ENCODE assay signal across 12 mouse cellular contexts in the genomic region with DNA sequence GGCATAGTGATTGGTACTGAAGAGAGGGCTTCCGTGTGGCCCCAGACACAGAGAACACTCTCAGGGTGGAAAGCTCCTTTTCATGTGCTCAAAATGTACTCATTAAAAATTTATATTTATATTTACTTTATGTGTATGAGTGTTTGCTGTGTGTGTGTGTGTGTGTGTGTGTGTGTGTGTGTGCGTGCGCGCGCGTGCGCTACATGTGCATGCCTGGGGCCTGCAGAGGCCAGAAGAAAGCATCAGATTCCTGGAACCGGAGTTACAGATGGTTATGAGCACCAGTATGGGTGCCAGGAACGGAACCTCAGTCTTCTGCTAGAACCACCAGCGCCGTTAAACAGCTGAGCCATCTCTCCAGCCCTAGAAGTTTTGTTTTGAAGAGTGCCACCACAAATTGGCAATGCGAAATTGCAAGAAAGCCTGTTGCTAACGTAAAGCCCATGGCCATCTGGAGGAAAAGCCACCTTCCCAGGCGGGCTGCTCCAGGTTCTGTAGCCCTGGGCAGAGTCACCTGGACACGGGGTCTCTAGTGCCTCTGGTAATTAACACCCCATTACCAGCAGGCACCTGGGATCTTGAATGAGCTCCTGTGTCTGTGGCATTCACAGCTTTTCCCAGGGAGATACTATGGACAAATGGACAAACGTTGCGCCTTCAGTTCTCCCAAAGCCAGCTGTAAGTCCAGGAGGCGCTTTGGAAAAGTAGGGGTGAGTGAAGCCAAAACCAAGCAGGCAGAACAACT. TPM values are rescaled to one million over a fixed set of nuclear protein-coding genes. Genes with fewer than 3 reads are reported as not detected.
A peak's percentile ranks its signal among the peaks of the same experiment; 100 is the strongest.
DNase-seq lines count a peak whose midpoint lies in the region; ATAC-seq and TF ChIP-seq lines count a peak whose summit lies in the region.
"Had no signal": no experiment of that assay in that cellular context is flagged by ENCODE, and none has a peak within 500 bp of the region (broad histone marks: within the 10 kb centered on the region; RNA-seq: fewer than 3 reads in every experiment).

No protein-coding gene starts in this region.

- no peak overlapping the region for H3K27ac ChIP-seq in hindbrain, embryonic 12.5 days
- H3K27ac ChIP-seq in hindbrain, embryonic 10.5 days = no peak overlapping the region
- no peak overlapping the region for H3K27ac ChIP-seq in limb, embryonic 14.5 days (replicated peaks; ENCODE audit: low read depth, low read length)
- no peak overlapping the region for H3K27ac ChIP-seq in intestine, embryonic 15.5 days
- no peak overlapping the region for H3K27ac ChIP-seq in cerebellum, adult 2 months (ENCODE audit: insufficient read depth, low read length)
- H3K27ac ChIP-seq: forebrain, embryonic 12.5 days; midbrain, embryonic 15.5 days had no signal

- peaks cover 3% of the 10 kb centered on the region; the same call in 1 of the 2 replicates for H3K4me1 ChIP-seq in hindbrain, embryonic 12.5 days
- H3K4me1 ChIP-seq in hindbrain, embryonic 10.5 days (replicated peaks) = peaks cover 21% of the 10 kb centered on the region
- H3K4me1 ChIP-seq in limb, embryonic 14.5 days (ENCODE audit: control insufficient read depth, insufficient read depth, low read length) = peaks cover 22% of the 10 kb centered on the region
- H3K4me1 ChIP-seq in intestine, embryonic 15.5 days (replicated peaks) = 0 out of 2 replicates have a peak, but pooled peaks cover 4% of the 10 kb centered on the region
- no peaks in the 10 kb centered on the region for H3K4me1 ChIP-seq in cerebellum, adult 2 months (ENCODE audit: control insufficient read depth, insufficient read depth, low read length)
- H3K4me1 ChIP-seq: forebrain, embryonic 12.5 days; midbrain, embryonic 15.5 days had no signal

- H3K36me3 ChIP-seq in hindbrain, embryonic 12.5 days = no peaks in the 10 kb centered on the region
- no peaks in the 10 kb centered on the region for H3K36me3 ChIP-seq in hindbrain, embryonic 10.5 days
- no peaks in the 10 kb centered on the region for H3K36me3 ChIP-seq in limb, embryonic 14.5 days (ENCODE audit: control insufficient read depth, insufficient read depth, low read length)
- H3K36me3 ChIP-seq in intestine, embryonic 15.5 days = no peaks in the 10 kb centered on the region
- H3K36me3 ChIP-seq: forebrain, embryonic 12.5 days; midbrain, embryonic 15.5 days had no signal

- no peak for DNase-seq in hindbrain, embryonic 10.5 days (ENCODE audit: low spot score)
- peak; percentile 30 for DNase-seq in thymus, postnatal 0 days (ENCODE audit: low spot score)
- DNase-seq in thymus, postnatal 25 days = no peak
- DNase-seq in limb, embryonic 14.5 days (ENCODE audit: low spot score) = no peak
- DNase-seq in cerebellum, adult 2 months = no peak
- DNase-seq: cerebellum, adult 9-10 months; gastrocnemius, postnatal 36 days had no signal

- no peaks in the 10 kb centered on the region for H3K27me3 ChIP-seq in hindbrain, embryonic 12.5 days
- H3K27me3 ChIP-seq in hindbrain, embryonic 10.5 days (ENCODE audit: insufficient read depth, poor library complexity, severe bottlenecking) = peaks cover 3% of the 10 kb centered on the region; the same call in 1 of the 2 replicates
- no peaks in the 10 kb centered on the region for H3K27me3 ChIP-seq in limb, embryonic 14.5 days (ENCODE audit: control insufficient read depth, insufficient read depth, low read length)
- no peaks in the 10 kb centered on the region for H3K27me3 ChIP-seq in intestine, embryonic 15.5 days (replicated peaks)
- H3K27me3 ChIP-seq in cerebellum, adult 2 months (ENCODE audit: control insufficient read depth, insufficient read depth, low read length) = no peaks in the 10 kb centered on the region
- H3K27me3 ChIP-seq: forebrain, embryonic 12.5 days; midbrain, embryonic 15.5 days had no signal

- no peak overlapping the region for H3K4me3 ChIP-seq in hindbrain, embryonic 12.5 days
- no peak overlapping the region for H3K4me3 ChIP-seq in hindbrain, embryonic 10.5 days
- H3K4me3 ChIP-seq in limb, embryonic 14.5 days (replicated peaks; ENCODE audit: low read length) = peak overlapping the region; percentile 6; the same call in 1 of the 2 replicates
- no peak overlapping the region for H3K4me3 ChIP-seq in intestine, embryonic 15.5 days (replicated peaks)
- no peak overlapping the region for H3K4me3 ChIP-seq in cerebellum, adult 2 months (replicated peaks; ENCODE audit: insufficient read depth, low read depth, low read length)
- H3K4me3 ChIP-seq: forebrain, embryonic 12.5 days; midbrain, embryonic 15.5 days had no signal

- 0 out of 2 replicates have a peak overlapping the region, but pooled peaks have one; percentile 4 for H3K4me2 ChIP-seq in hindbrain, embryonic 12.5 days (replicated peaks)
- H3K4me2 ChIP-seq in limb, embryonic 14.5 days (replicated peaks; ENCODE audit: low read depth, low read length, severe bottlenecking) = peak overlapping the region; percentile 40
- H3K4me2 ChIP-seq in intestine, embryonic 15.5 days (replicated peaks) = no peak overlapping the region
- H3K4me2 ChIP-seq: forebrain, embryonic 12.5 days; midbrain, embryonic 15.5 days had no signal

- no peaks in the 10 kb centered on the region for H3K9me3 ChIP-seq in hindbrain, embryonic 12.5 days (replicated peaks)
- no peaks in the 10 kb centered on the region for H3K9me3 ChIP-seq in hindbrain, embryonic 10.5 days
- no peaks in the 10 kb centered on the region for H3K9me3 ChIP-seq in limb, embryonic 14.5 days (ENCODE audit: control insufficient read depth, low read length)
- no peaks in the 10 kb centered on the region for H3K9me3 ChIP-seq in intestine, embryonic 15.5 days
- H3K9me3 ChIP-seq: midbrain, embryonic 15.5 days had no signal

- no peak overlapping the region for H3K9ac ChIP-seq in hindbrain, embryonic 12.5 days
- no peak overlapping the region for H3K9ac ChIP-seq in limb, embryonic 14.5 days (ENCODE audit: low read depth, low read length, severe bottlenecking)
- H3K9ac ChIP-seq in intestine, embryonic 15.5 days = no peak overlapping the region
- H3K9ac ChIP-seq: forebrain, embryonic 12.5 days; midbrain, embryonic 15.5 days had no signal

- no peak for TF ChIP-seq POLR2A in limb, embryonic 14.5 days (IDR thresholded peaks at IDR 0.05; ENCODE audit: borderline replicate concordance, extremely low read depth, insufficient read depth, insufficient read length)
- no peak for TF ChIP-seq POLR2A in cerebellum, adult 2 months (IDR thresholded peaks at IDR 0.05; ENCODE audit: borderline replicate concordance, insufficient read depth, low read length)

- ATAC-seq in hindbrain, embryonic 12.5 days (ENCODE audit: low FRiP score) = no peak
- 0 out of 2 replicates have a peak, but pooled peaks have one; percentile 19 for ATAC-seq in limb, embryonic 14.5 days (ENCODE audit: low FRiP score, low read depth)
- ATAC-seq in intestine, embryonic 15.5 days = no peak
- ATAC-seq: intestine, embryonic 16.5 days; midbrain, embryonic 15.5 days had no signal

- TF ChIP-seq CTCF in cerebellum, adult 2 months (IDR thresholded peaks at IDR 0.05; ENCODE audit: borderline replicate concordance, insufficient read depth, low read depth, low read length) = no peak

- WGBS in hindbrain, embryonic 12.5 days = 85% methylated on average over 18 of the region's 18 CpGs
- WGBS in hindbrain, embryonic 10.5 days = 84% methylated on average over 18 of the region's 18 CpGs
- 53% methylated on average over 18 of the region's 18 CpGs for WGBS in limb, embryonic 14.5 days
- WGBS in intestine, embryonic 15.5 days = 86% methylated on average over 18 of the region's 18 CpGs
- WGBS in cerebellum, adult 2 months = 90% methylated on average over 18 of the region's 18 CpGs

RNA-seq across cellular contexts. Expression of a gene that starts 38.4 kb away (rescaled TPM):
- 4.7 and 4.8 TPM in 2 replicates for polyA plus RNA-seq in hindbrain, embryonic 12.5 days (2016; fragmentation: Nextera tagmentation; extraction: Ambion mirVana)
- 2.6 and 3.5 TPM in 2 replicates for polyA plus RNA-seq in hindbrain, embryonic 10.5 days (2016; fragmentation: Nextera tagmentation; extraction: Ambion mirVana)
- 0.25 and 0.45 TPM in 2 replicates for polyA plus RNA-seq in thymus, postnatal 0 days (2015; fragmentation: Nextera tagmentation; extraction: Ambion mirVana)
- polyA plus RNA-seq in limb, embryonic 14.5 days (2012; rRNA removed) = 4.2 and 4.8 TPM in 2 replicates
- polyA plus RNA-seq in limb, embryonic 14.5 days (2014; fragmentation: Nextera tagmentation; extraction: Ambion mirVana) = 3.6 and 4.0 TPM in 2 replicates
- polyA plus RNA-seq in intestine, embryonic 15.5 days (2015; fragmentation: Nextera tagmentation; extraction: Ambion mirVana) = 1.3 and 2.1 TPM in 2 replicates
- polyA plus RNA-seq in cerebellum, adult 2 months (2012; rRNA removed) = 4.4 and 6.0 TPM in 2 replicates
